Mouse (Mus musculus) effector memory CD4-positive, alpha-beta T cell, adult 7 months (primary cell): ENCODE measurements around the gene 1500009L16Rik. TPM values are rescaled to one million over a fixed set of nuclear protein-coding genes. Genes with fewer than 3 reads are reported as not detected.

Experiments used
- polyA plus RNA-seq: library from polyadenylated mRNA; unstranded; fragments of 100-300 nt; shearing (Covaris generic); gene quantifications from one replicate; pipeline ENCODE4 v1.2.1, GENCODE M21; 2017

Gene 1500009L16Rik
- polyA plus RNA-seq = 3.3 TPM

GRCm38 (mm10) chr10:83722579-83723031, at the start of gene 1500009L16Rik:
TSS of gene 1500009L16Rik (plus strand) at chr10:83722865.

Other genes with a start within 250 kb of the 1500009L16Rik start
- gene Aldh1l2, start 188.7 kb upstream of the 1500009L16Rik start, polyA plus RNA-seq = 0.39 TPM
- 43.6 TPM for gene Washc4, start 179.1 kb upstream of the 1500009L16Rik start, polyA plus RNA-seq
- gene Appl2, start 74.1 kb upstream of the 1500009L16Rik start, polyA plus RNA-seq = 59.5 TPM